Mouse (Mus musculus) CD4-positive, CD25-positive, alpha-beta regulatory T cell, adult 2 months (primary cell): ENCODE measurements around the gene Fam89b.

Source experiments
- DNase-seq: peaks from one replicate; pipeline ENCODE4 v3.0.0-alpha.2; 2012; ENCODE audit warnings: low read depth, low spot score

The Fam89b gene

GRCm38 (mm10) chr19:5684236-5684635, 45.2 kb downstream of the Fam89b start:
- DNase-seq, result no peak

GRCm38 (mm10) chr19:5680432-5680831, 49.0 kb downstream of the Fam89b start:
- no peak for DNase-seq
